Mouse (Mus musculus) mouse embryonic stem cell (cell line): Measurements from ENCODE around the gene Olfr463.

Source experiments
- in situ Hi-C, 2 experiments: fragments of 300-500 bp; cut with MboI; formaldehyde crosslinking; loops; 1 replicate in 1 of 2; 3 replicates in 1 of 2; pipeline ENCODE4 v1.14.3; 2019 to 2020; ENCODE audit warnings: low sequenced_read_pairs in 2 of 2, low pct_unique_long_range_greater_than_20kb in 1 of 2, mixed read lengths in 1 of 2; ENCODE audit not compliant: unreplicated experiment in 1 of 2

The Olfr463 gene

DNA sequence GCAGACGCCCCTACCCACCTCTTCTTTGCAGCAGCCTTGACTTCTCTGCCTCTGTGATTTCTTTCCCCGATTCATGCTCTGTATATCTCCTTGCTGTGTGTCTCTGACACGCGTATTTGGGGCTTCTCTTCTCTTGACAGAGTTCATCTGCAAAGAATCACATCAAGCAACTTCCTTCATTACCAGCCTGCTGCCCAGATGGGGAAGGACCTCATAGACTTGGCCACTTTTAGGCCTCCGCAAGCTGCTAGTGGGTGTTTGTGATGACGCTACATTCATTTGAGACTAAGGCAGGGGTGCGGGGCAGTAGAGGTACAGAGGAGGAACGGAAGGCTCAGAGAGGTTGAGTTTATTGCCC is 43.6 kb downstream of the Olfr463 start:
- in situ Hi-C loops, result no loop called here

DNA sequence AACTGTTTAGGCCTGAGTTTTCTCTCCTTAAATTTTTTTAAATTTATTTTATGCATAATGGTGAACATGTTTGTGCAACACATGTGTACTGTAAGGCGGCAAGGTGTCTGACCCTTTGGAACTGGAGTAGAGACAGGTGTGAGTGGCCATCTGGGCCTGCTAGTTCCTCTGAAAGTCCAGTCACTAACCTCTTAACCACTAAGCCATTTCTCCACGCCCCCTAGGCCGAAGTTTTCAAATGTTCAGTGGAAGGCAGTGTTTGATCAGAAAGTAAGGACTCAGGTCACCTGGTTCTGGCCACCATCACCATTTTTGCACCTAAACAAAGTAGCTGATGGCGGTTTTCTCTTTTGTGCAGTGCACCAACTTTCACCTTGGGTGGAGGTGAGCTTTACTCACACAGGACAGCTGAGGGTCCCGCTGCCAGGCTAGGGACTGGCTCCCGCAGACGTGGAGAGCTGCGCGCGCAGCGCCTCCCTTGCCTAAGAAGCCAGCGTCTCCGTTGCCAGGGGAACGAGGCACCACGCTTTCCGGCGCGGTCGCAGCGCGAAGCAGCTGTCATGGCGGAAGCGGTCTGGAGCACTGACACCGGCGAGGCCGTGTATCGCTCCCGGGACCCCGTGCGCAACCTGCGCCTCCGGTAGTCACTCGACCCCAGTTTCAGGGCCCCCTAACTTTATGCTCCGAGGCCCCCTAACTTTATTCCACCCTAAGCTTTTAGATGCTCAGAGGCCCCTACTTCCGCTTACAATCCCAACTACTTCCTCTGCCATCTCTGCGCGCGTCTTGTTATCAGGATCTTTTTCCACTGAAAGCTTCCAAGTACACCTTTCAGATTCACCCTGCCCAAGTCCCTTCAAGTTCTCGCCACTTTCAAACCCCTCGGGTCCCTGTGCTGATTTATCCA is 44.2 kb downstream of the Olfr463 start, which contains the start of gene Mks1:
Mks1 (plus strand) TSS at position 526 of the 907 bp plus-strand sequence.
- in situ Hi-C loops, result no loop called here

DNA sequence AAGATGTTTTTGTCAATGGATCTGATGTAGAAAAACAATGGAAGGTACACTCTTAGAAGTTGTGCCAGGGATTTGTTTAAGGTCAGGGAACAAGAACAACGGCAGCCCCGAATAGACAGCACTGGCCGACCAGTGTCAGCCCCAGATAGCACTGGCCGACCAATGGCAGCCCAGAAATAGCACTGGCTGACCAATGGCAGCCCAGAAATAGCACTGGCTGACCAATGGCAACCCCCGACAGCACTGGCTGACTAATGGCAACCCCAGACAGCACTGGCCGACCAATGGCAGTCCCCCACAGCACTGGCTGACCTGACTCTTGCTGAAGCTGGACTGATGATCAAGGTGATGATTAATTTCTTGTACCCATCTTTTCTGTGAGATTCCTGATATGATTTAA is 49.3 kb downstream of the Olfr463 start:
- in situ Hi-C loops, result no loop called here

DNA sequence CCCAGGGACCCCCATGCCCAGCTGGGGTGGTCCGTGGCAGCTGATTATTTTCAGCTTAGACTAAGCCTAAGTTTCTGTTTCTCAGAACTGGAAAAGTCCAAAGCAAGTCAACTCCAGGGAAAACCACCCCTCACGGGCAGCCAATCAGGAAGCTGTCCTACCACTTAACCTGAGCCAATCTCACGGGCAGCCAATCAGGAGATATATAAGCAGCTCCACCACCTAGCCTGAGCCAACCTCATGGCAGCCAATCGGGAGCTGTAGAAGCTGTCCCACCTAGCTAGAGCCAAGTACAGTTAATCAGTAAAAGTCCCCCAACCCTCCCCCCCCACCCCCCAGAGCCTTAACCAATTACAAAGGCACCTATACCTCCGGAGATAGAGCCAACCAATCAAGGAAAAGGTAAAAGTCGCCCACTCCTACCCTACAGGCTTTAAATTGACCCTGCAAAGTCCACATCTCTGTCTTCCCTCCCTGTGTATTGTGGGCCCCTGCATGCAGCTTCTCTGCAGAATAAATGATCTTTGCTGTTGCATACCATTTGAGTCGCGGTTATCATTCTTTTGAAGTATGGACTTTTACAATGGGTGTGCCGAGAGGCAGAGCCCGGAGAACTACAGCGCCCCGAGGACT is 50.1 kb downstream of the Olfr463 start:
- in situ Hi-C loops, result no loop called here
